Mouse (Mus musculus) heart, embryonic 13.5 days (tissue): ENCODE data around the gene Tekt5. TPM values are rescaled to one million over a fixed set of nuclear protein-coding genes. Genes with fewer than 3 reads are reported as not detected.

ENCODE experiments used
- ATAC-seq: fragments of 200-750 bp; cut with Nextera tagmentation; 2 replicates; pipeline ENCODE4 v1.8.0; 2017; ENCODE audit warnings: moderate TSS enrichment; ENCODE audit not compliant: insufficient number of reproducible peaks, low FRiP score, low TSS enrichment; ENCODE audit errors: extremely low read depth
- H3K27ac ChIP-seq: fragments of 300-500 bp; sonication (generic); replicated peaks from 2 replicates; pipeline ENCODE4 v1.5.1; 2015; ENCODE audit warnings: moderate library complexity, mild to moderate bottlenecking, inconsistent platforms
- H3K27me3 ChIP-seq: fragments of 300-500 bp; sonication (generic); replicated peaks from 2 replicates; pipeline ENCODE4 v1.6.1; 2015; ENCODE audit warnings: mild to moderate bottlenecking, inconsistent platforms
- H3K36me3 ChIP-seq: fragments of 300-500 bp; sonication (generic); 2 replicates; pipeline ENCODE4 v1.6.1; 2015; ENCODE audit warnings: mild to moderate bottlenecking, inconsistent platforms
- H3K4me1 ChIP-seq: fragments of 300-500 bp; sonication (generic); 2 replicates; pipeline ENCODE4 v1.6.1; 2015; ENCODE audit warnings: inconsistent platforms
- H3K4me2 ChIP-seq: fragments of 300-500 bp; sonication (generic); 2 replicates; pipeline ENCODE4 v1.6.1; 2015; ENCODE audit warnings: inconsistent platforms, mild to moderate bottlenecking, moderate library complexity
- H3K4me3 ChIP-seq: fragments of 300-500 bp; sonication (generic); 2 replicates; pipeline ENCODE4 v1.5.1; 2015; ENCODE audit warnings: moderate library complexity, mild to moderate bottlenecking, inconsistent platforms
- H3K9ac ChIP-seq: fragments of 300-500 bp; sonication (generic); 2 replicates; pipeline ENCODE4 v1.6.1; 2015; ENCODE audit warnings: inconsistent platforms, mild to moderate bottlenecking, moderate library complexity
- H3K9me3 ChIP-seq: fragments of 300-500 bp; sonication (generic); 2 replicates; pipeline ENCODE4 v1.6.1; 2016; ENCODE audit warnings: inconsistent platforms
- WGBS: fragments of 180-500 bp; shearing (Covaris S2); methylation state at CpG from one replicate; pipeline ENCODE4 v1.1.7; 2015; ENCODE audit warnings: mixed read lengths; 5-methylcytosine and 5-hydroxymethylcytosine counted together
- polyA plus RNA-seq: library from polyadenylated mRNA; unstranded; fragments of >200 nt; fragmentation: Nextera tagmentation; extraction: Ambion mirVana; gene quantifications from 2 replicates; pipeline ENCODE4 v1.2.1, GENCODE M21; 2015

Tekt5 gene
- polyA plus RNA-seq, 1 experiment from 2014 or later = 0.33 TPM

DNA sequence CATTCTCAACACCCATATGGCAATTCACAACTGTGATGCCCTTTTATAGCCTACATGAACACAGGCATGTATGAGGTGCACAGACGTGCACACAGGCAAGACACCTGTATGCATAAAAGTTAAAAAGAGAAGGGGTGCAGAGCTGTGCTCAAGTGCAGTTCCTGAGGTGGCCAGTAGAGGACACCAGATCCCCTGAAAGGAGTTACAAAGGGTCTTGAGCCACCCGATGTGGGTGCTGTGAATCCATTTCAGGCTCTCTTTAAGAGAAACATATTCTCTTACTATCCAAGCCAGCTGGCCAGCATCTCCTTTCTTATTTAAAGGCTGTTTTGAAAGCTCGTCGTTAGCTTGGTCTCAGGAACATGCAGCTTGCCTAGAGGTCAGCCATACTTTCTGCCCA lies 21.6 kb upstream of the Tekt5 start:
- H3K4me3 ChIP-seq = no peak overlapping the region
- H3K9me3 ChIP-seq = no peaks in the 10 kb centered on the region
- ATAC-seq = no peak
- H3K36me3 ChIP-seq = peaks cover 86% of the 10 kb centered on the region
- no peak overlapping the region for H3K27ac ChIP-seq
- no peak overlapping the region for H3K4me2 ChIP-seq
- WGBS = 95% methylated on average over 4 of the region's 4 CpGs
- H3K4me1 ChIP-seq = peaks cover 9% of the 10 kb centered on the region
- no peaks in the 10 kb centered on the region for H3K27me3 ChIP-seq
- no peak overlapping the region for H3K9ac ChIP-seq

DNA sequence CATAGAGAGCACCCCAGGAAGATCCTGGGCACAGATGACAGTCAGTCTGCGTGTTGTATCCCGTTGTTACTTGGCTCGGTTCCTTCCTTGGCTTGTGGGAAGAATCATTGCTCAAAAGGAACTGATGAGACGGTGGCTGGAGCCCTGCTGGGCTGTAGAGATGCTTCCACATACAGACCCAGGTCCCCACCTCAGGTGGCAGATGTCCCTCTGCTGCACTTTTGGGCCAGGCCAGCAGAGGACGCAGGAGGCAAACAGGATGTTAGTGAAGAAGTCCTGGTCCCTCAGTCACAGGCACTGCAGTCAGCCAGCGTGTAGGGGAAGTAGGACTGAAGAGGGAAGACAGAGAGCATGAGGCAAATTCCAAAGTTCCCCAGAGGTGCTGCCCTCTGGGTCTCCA lies 20.7 kb upstream of the Tekt5 start:
- no peak overlapping the region for H3K9ac ChIP-seq
- WGBS = 84% methylated on average over 6 of the region's 6 CpGs
- H3K4me2 ChIP-seq = no peak overlapping the region
- H3K9me3 ChIP-seq = no peaks in the 10 kb centered on the region
- no peak for ATAC-seq
- H3K27ac ChIP-seq = no peak overlapping the region
- no peak overlapping the region for H3K4me3 ChIP-seq
- no peaks in the 10 kb centered on the region for H3K27me3 ChIP-seq
- peaks cover 15% of the 10 kb centered on the region for H3K4me1 ChIP-seq
- peaks cover 77% of the 10 kb centered on the region for H3K36me3 ChIP-seq

DNA sequence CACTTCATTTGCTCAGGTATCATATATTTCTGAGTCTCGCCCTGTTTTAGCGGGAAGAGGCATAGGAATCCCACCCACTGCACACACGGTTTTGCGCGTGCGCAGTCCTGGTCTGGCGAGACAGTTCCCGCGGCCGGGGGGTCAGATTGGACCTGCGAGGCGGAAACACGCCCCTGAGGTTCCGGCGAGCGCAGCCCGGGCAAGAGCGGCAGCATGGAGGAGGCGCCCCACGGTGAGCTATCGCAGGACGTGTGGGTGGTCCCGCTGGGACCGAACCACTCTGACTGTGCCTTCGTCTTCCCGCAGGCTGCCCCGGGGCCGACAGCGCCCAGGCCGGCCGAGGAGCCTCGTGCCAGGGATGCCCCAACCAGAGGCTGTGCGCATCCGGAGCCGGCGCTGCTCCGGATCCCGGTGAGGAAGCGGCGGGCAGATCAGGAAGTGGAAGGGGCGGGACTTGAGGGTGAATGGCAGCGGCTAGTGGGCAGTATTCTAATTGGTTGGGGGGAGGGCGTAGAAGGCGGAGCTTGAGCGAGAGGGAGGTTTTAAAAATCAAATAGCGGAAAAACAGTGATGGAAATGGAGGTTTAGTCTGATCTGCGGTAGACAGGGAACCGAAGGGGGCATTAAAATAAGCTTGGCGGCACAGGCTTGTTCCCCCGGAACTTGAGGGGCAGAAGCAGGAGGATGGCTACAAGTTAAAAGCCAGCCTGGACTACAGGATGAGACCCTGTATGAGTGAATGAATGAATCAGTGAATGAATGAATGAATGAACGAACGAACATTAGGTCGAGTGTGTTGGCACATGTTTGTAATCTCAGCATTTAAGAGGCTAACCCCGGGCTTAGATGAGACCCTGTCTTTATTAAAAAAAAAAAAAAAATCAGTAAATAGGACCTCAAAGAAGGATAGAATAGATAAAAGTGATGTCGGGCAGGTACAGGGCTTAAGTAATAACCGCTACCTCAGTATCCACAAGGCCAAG lies 16.8 kb upstream of the Tekt5 start, which contains the start of gene Nubp1:
Nubp1 (plus strand) TSS at position 185 of the 983 bp plus-strand sequence.
- ATAC-seq = peak; percentile 89
- H3K36me3 ChIP-seq = peaks cover 38% of the 10 kb centered on the region

DNA sequence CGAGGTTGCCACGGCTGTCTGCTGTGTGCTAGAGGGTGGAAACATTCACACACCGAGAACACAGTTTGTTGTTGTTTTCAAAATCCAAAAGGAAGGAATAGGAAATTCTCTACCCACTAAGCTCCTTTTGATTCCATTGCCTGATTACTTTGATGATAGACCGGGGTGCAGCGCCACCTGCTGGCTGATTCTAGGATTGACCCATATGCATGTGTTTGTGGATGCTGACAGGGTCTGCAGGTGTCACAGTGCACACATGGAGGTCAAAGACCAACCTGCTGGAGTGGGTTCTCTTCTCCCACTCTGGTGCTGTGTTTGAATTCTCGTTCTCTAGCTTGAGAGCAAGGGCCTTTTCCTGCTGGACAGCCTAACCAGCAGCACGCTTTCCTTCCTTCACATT lies 3.9 kb upstream of the Tekt5 start:
- Histone ChIP-seq H3K4me1 (peaks cover 8% of the 10 kb centered on the region), H3K4me2 (no peak overlapping the region), H3K9me3 (no peaks in the 10 kb centered on the region), H3K27ac (no peak overlapping the region), H3K9ac (no peak overlapping the region), H3K27me3 (peaks cover 24% of the 10 kb centered on the region), H3K4me3 (no peak overlapping the region), H3K36me3 (no peaks in the 10 kb centered on the region)
- WGBS = 31% methylated on average over 7 of the region's 7 CpGs
- ATAC-seq = no peak

More for the DNA sequence above, 16.8 kb upstream of the Tekt5 start, which contains the start of gene Nubp1:
- Histone ChIP-seq H3K27ac (peak within 1 kb of the TSS; percentile 88), H3K9ac (peak within 1 kb of the TSS; percentile 80), H3K4me1 (peaks cover 16% of the 10 kb centered on the region), H3K27me3 (peaks cover 16% of the 10 kb centered on the region), H3K4me2 (peak within 1 kb of the TSS; percentile 89), H3K9me3 (no peaks in the 10 kb centered on the region), H3K4me3 (peak within 1 kb of the TSS; percentile 73)
- WGBS = 3% methylated on average over 56 of the region's 56 CpGs

DNA sequence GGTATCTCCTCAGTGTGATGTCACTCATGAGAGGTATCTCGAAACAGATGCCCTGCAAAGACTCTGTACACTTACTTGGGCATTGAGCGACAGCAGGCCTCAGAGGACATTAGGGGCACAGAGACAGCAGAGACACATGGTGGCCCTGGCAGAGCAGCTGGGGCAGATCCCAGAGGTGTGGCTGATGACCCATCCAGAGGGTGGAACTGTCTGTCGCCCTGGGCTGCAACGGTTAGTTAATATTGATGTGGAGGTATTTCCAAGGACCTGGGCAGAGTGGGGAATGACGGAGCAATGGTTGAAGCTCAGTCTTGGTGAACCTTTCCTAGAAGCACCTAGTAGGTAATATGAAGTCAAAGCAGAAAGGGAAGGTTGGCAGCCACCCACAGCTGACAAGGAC lies 3.5 kb upstream of the Tekt5 start:
- no peak overlapping the region for H3K4me2 ChIP-seq
- ATAC-seq = no peak
- no peaks in the 10 kb centered on the region for H3K36me3 ChIP-seq
- H3K4me3 ChIP-seq = no peak overlapping the region
- H3K9me3 ChIP-seq = no peaks in the 10 kb centered on the region
- H3K4me1 ChIP-seq = peaks cover 8% of the 10 kb centered on the region
- peaks cover 28% of the 10 kb centered on the region for H3K27me3 ChIP-seq
- no peak overlapping the region for H3K27ac ChIP-seq
- 52% methylated on average over 5 of the region's 5 CpGs for WGBS
- H3K9ac ChIP-seq = no peak overlapping the region

DNA sequence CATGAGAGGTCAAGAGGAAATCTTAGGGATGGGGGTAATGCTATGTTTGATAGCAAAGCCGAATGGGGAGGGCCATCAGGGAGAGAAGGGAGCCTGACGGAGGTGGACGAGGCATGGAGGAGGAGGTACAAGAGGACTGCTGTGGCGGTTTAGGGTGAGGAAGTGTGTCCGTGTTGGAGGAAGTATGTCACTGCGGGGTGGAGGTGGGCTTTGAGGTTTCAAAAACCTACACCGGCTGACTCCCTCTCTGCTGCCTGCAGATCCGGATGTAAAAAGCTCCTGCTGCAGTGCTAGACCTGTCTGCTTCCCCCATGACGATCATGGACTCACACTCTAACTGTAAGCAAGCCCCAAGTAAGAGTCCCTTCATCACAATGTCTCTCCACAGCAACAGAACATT lies 2.7 kb downstream of the Tekt5 start:
- Histone ChIP-seq H3K27me3 (peaks cover 29% of the 10 kb centered on the region), H3K27ac (no peak overlapping the region), H3K4me2 (no peak overlapping the region), H3K36me3 (no peaks in the 10 kb centered on the region), H3K4me1 (peaks cover 8% of the 10 kb centered on the region), H3K9ac (no peak overlapping the region), H3K4me3 (no peak overlapping the region), H3K9me3 (no peaks in the 10 kb centered on the region)
- ATAC-seq = no peak
- 75% methylated on average over 9 of the region's 9 CpGs for WGBS

DNA sequence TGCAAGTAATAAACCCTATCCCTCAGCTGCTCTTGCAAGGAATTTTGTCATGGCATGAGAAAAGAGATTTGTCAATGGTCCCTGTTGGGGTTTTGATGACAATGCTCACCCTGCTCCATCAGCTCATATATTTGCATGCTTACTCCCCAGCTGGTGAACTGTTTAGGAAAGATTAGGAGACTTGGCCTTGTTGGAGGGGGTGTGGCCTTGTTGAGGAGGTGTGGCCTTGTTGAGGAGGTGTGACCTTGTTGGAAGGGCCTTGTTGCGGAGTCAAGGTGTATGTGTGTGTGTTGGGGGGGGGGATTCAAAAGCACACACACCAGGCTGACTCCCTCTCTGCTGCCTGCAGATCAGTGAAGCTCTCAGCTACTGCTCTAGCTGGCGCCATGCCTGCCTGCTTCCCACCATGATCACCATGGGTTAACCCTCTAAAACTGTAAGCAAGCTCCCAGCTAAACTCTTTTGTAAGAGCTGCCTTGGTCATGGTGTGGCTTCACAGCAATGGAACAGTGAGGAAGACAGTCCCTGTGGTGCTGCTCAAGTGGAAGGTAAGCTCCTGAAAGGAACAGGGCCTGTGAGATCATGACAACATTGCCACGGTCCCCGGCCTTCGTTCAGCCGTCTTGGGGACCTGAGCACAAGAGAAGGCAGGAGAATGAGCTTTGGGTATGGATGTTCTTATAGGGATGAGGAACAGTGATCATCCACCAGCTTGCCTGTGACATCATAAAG lies 6.5 kb downstream of the Tekt5 start:
- H3K9me3 ChIP-seq = no peaks in the 10 kb centered on the region

DNA sequence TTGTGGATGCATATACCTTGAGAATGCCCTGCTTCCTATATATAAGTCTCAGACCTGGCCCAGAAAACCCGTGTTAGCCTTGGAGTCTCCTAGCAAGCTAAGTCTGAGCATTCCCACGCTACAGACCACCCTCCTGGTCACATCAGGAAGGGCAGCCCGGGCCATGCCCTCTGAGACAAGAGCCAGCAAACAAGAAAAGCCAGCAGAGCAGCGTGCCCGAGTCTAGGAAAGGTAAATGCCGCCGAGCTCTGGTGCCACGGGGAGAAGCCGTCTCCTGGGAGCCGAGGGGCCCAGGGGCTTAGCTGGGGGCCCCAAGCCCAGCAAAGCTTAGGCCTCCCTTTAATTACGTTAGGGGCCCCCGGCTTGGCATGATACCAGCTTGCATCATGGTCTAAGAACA lies 10.0 kb downstream of the Tekt5 start:
- H3K4me1 ChIP-seq = peaks cover 5% of the 10 kb centered on the region
- H3K9ac ChIP-seq = no peak overlapping the region
- no peaks in the 10 kb centered on the region for H3K9me3 ChIP-seq
- no peaks in the 10 kb centered on the region for H3K36me3 ChIP-seq
- ATAC-seq = no peak
- H3K4me3 ChIP-seq = no peak overlapping the region
- peaks cover 5% of the 10 kb centered on the region; the same call in 1 of the 2 replicates for H3K27me3 ChIP-seq
- no peak overlapping the region for H3K27ac ChIP-seq
- 83% methylated on average over 12 of the region's 12 CpGs for WGBS
- peak overlapping the region; percentile 57; the same call in 1 of the 2 replicates for H3K4me2 ChIP-seq

More for the DNA sequence above, 6.5 kb downstream of the Tekt5 start:
- WGBS = 82% methylated on average over 6 of the region's 6 CpGs
- H3K4me3 ChIP-seq = no peak overlapping the region
- H3K4me1 ChIP-seq = peaks cover 5% of the 10 kb centered on the region
- H3K27ac ChIP-seq = no peak overlapping the region
- H3K27me3 ChIP-seq = peaks cover 2% of the 10 kb centered on the region; the same call in 1 of the 2 replicates
- no peak overlapping the region for H3K4me2 ChIP-seq
- no peak overlapping the region for H3K9ac ChIP-seq
- no peaks in the 10 kb centered on the region for H3K36me3 ChIP-seq
- no peak for ATAC-seq

DNA sequence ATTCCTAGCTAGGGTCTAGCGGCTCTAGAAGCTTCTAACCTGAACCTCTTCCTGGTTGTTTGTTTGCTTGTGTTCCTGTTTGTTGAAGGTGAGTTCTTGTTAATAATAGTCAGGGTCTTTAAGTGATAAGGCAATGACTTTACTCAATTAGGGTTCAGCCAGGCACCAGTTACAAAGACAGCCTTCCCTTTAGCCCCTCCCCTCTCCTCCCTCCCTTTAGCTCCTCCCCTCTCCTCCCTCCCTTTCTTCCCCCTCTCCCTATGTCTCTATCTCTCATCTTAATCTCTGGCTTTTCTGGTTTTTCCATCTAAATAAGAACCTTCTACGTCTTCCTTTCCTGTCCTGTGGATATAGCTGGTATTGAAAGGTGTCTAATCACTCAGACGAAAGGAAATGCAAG lies 10.7 kb downstream of the Tekt5 start:
- Histone ChIP-seq H3K4me2 (peak overlapping the region; percentile 57), H3K9me3 (no peaks in the 10 kb centered on the region), H3K27me3 (peaks cover 5% of the 10 kb centered on the region; the same call in 1 of the 2 replicates), H3K36me3 (no peaks in the 10 kb centered on the region), H3K9ac (no peak overlapping the region), H3K4me3 (peak overlapping the region; percentile 34; the same call in 1 of the 2 replicates), H3K27ac (0 out of 2 replicates have a peak overlapping the region, but pooled peaks have one; percentile 24), H3K4me1 (peaks cover 5% of the 10 kb centered on the region)
- ATAC-seq = no peak
- WGBS = 57% methylated on average over 3 of the region's 3 CpGs

DNA sequence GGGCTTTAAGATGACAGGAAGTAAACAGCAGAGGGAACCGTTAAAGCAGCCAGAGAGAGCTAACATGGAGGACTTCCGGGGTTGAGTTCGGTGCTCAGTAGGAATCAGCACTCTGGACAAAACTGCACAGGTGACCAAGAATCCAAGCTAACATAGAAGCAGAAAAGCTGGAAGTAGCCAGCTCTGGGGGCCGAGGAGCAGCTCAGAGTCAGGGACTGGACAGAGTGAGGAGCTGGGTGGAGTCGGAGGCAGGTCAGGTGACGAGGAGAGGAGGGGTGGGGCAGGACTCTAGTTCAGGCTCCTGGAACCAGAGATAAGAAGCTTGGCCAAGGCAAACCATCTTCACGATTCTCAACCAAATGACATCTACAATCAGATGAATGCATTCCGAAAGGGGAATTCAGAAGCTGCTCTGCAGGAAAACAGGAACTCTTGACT lies 11.2 kb downstream of the Tekt5 start:
- H3K27ac ChIP-seq = 0 out of 2 replicates have a peak overlapping the region, but pooled peaks have one; percentile 24
- H3K36me3 ChIP-seq = no peaks in the 10 kb centered on the region
- peak; percentile 85 for ATAC-seq
- H3K4me3 ChIP-seq = peak overlapping the region; percentile 34
- no peaks in the 10 kb centered on the region for H3K9me3 ChIP-seq
- H3K4me1 ChIP-seq = peaks cover 10% of the 10 kb centered on the region
- H3K4me2 ChIP-seq = peak overlapping the region; percentile 57
- WGBS = 19% methylated on average over 8 of the region's 8 CpGs
- H3K9ac ChIP-seq = no peak overlapping the region
- peaks cover 9% of the 10 kb centered on the region; the same call in 1 of the 2 replicates for H3K27me3 ChIP-seq

DNA sequence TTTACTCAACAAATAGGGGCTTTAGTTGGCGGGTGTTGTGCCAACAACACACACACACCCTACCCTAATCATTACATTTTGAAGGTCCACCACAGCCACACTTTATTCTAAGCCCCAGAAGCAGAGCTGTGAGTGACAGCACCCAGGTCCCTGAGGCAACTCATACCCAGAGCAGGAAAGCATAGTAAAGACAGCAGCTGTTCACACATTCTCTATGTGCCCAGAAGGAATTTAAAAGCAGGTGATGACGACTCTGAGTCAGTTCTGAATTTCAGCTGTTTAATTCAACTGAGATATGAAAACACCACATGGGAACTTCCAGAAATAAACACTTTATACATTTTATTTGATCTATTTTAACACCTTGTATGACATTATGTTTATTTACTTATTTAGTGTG lies 15.8 kb downstream of the Tekt5 start:
- Histone ChIP-seq H3K4me3 (no peak overlapping the region), H3K27me3 (peaks cover 15% of the 10 kb centered on the region; the same call in 1 of the 2 replicates), H3K27ac (no peak overlapping the region), H3K4me2 (no peak overlapping the region), H3K9me3 (no peaks in the 10 kb centered on the region), H3K4me1 (peaks cover 15% of the 10 kb centered on the region), H3K9ac (no peak overlapping the region), H3K36me3 (no peaks in the 10 kb centered on the region)
- ATAC-seq = no peak
- WGBS = 43% methylated on average over 2 of the region's 2 CpGs
